Mouse (Mus musculus): ENCODE data around the gene Vtn. TPM values are rescaled to one million over a fixed set of nuclear protein-coding genes. Genes with fewer than 3 reads are reported as not detected.

Vtn gene
- polyA plus RNA-seq, 1 experiment from 2014 or later, result 157 TPM

DNA sequence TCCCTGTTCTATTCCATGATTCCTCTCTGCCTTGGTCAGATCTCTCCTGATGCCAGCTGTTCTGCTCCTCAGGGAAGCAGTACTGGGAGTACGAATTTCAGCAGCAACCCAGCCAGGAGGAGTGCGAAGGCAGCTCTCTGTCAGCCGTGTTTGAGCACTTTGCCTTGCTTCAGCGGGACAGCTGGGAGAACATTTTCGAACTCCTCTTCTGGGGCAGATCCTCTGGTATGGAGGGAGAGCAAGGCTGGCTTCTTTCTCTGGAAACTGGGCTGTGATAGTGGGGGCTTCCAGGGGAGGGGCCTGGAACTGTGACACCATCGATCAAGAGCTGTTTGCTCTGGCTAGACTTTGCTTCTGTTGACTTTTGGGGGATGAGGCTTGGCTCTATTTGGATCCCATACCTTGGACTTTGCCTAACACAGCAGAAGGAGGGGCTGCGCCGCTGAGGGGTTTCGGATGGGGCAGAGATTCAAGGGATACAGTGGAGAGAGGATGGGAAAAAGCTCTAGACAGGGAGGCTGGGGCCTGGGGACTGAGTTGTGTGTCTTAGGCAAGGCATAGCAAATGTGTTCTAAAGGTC, 1.8 kb downstream of the Vtn start:
- Histone ChIP-seq H3K9ac (no peak overlapping the region), H3K4me3 (peak overlapping the region; percentile 3), H3K4me2 (peak overlapping the region; percentile 7; the same call in 1 of the 2 replicates), H3K4me1 (replicated peaks) (peaks cover 22% of the 10 kb centered on the region), H3K27me3 (0 out of 2 replicates have a peak, but pooled peaks cover 8% of the 10 kb centered on the region), H3K36me3 (no peaks in the 10 kb centered on the region), H3K9me3 (no peaks in the 10 kb centered on the region), H3K27ac (replicated peaks) (no peak overlapping the region)
- WGBS, result 82% methylated on average over 9 of the region's 9 CpGs
- ATAC-seq (ENCODE audit: low FRiP score, low read depth), result no peak

DNA sequence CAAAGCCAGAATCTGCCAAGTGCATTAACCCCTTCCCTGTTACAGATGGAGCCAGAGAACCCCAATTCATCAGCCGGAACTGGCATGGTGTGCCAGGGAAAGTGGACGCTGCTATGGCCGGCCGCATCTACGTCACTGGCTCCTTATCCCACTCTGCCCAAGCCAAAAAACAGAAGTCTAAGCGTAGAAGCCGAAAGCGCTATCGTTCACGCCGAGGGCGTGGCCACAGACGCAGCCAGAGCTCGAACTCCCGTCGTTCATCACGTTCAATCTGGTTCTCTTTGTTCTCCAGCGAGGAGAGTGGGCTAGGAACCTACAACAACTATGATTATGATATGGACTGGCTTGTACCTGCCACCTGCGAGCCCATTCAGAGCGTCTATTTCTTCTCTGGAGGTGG, 2.6 kb downstream of the Vtn start:
- H3K36me3 ChIP-seq, result peaks cover 4% of the 10 kb centered on the region; the same call in 1 of the 2 replicates
- no peak overlapping the region for H3K4me3 ChIP-seq
- H3K4me1 ChIP-seq (replicated peaks), result peaks cover 13% of the 10 kb centered on the region
- no peak overlapping the region for H3K9ac ChIP-seq
- ATAC-seq (ENCODE audit: low FRiP score, low read depth), result no peak
- H3K4me2 ChIP-seq, result no peak overlapping the region
- H3K27me3 ChIP-seq, result 0 out of 2 replicates have a peak, but pooled peaks cover 8% of the 10 kb centered on the region
- H3K27ac ChIP-seq (replicated peaks), result no peak overlapping the region
- H3K9me3 ChIP-seq, result no peaks in the 10 kb centered on the region
- 83% methylated on average over 20 of the region's 20 CpGs for WGBS

DNA sequence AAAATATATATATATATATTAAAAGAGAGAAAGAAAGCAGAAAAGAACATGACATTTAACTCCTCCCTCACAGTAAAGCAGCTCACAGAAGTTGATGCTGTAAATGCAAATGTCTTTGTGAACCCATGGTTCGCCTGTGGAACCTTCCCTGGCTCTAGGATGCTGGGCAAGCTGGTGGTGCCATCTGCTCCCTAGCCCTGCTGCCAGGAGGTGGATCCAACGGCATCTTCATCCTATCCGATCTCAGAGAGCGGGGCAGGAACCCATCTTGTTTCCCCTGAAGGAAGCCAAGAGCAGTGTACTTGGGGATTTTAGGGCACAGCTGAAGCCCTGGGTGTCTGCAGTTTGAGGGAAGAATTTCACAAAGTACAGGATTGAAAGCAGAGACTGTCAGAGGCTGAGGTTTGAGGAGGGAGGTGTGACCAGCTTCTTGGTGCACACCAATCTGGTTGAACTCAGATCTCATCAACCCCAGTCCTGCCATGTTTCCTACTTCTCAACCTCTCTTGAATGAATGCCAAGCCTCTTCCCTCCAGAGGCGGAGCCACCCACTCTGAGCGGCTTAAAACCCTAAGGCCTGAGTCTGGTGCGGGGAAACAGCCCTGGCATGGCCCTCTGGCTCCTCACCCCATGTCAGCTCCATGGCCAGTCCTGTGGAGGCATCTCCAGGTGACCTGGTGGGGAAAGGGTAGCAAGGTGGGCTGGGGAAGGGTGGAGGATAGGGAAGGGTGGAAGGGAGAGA, 4.2 kb downstream of the Vtn start, which contains the start of gene Sebox:
Gene Sebox, plus strand, starts transcription at position 539 of the 742 bp plus-strand sequence.
- no peak within 1 kb of the TSS for H3K4me2 ChIP-seq
- 71% methylated on average over 7 of the region's 7 CpGs for WGBS

DNA sequence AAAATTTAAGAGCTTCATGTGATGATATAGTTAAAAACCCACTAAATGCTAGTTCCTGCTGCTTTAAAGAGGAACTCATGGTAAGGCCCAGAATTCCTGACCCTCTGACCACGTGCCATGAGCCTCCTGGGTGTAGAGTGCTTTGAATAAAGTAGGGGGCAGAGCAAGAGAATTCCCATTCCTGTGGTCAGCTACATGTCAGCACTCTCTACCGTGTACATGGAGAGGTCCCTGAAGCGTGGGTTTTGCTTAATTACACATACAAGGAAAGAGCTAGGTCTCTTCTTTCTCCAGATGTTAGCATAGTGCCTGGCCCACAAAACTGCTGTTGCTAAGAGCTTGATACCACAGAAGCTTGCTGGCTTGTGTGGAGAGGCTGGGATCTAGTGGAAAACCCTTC, 6.5 kb downstream of the Vtn start:
- Histone ChIP-seq H3K27me3 (0 out of 2 replicates have a peak, but pooled peaks cover 3% of the 10 kb centered on the region), H3K9ac (no peak overlapping the region), H3K4me3 (no peak overlapping the region), H3K9me3 (no peaks in the 10 kb centered on the region), H3K36me3 (peaks cover 20% of the 10 kb centered on the region), H3K4me2 (no peak overlapping the region), H3K4me1 (replicated peaks) (no peaks in the 10 kb centered on the region), H3K27ac (replicated peaks) (no peak overlapping the region)
- WGBS, result 91% methylated on average over 3 of the region's 3 CpGs
- ATAC-seq (ENCODE audit: low FRiP score, low read depth), result no peak

More for the DNA sequence above, 4.2 kb downstream of the Vtn start, which contains the start of gene Sebox:
- Histone ChIP-seq H3K4me1 (replicated peaks) (peaks cover 5% of the 10 kb centered on the region), H3K36me3 (peaks cover 17% of the 10 kb centered on the region), H3K9me3 (no peaks in the 10 kb centered on the region), H3K9ac (no peak within 1 kb of the TSS), H3K27me3 (0 out of 2 replicates have a peak, but pooled peaks cover 8% of the 10 kb centered on the region), H3K4me3 (no peak within 1 kb of the TSS), H3K27ac (replicated peaks) (no peak within 1 kb of the TSS)
- no peak for ATAC-seq (ENCODE audit: low FRiP score, low read depth)

DNA sequence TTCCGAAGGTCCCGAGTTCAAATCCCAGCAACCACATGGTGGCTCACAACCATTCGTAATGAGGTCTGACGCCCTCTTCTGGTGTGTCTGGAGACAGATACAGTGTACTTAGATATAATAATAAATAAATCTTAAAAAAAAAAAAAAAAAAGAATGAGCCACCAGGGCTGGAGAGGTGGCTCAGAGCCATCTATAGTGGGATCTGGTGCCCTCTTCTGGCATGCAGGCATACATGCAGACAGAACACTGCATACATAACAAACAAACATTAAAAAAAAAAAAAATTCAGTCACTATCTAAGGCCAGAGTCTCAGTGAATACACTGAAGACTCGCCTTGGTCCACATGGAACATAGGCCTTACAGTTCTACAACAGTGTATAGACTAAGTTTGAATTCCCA, 10.3 kb downstream of the Vtn start:
- Histone ChIP-seq H3K9ac (no peak overlapping the region), H3K4me1 (replicated peaks) (peaks cover 22% of the 10 kb centered on the region), H3K4me3 (no peak overlapping the region), H3K36me3 (peaks cover 23% of the 10 kb centered on the region), H3K27ac (replicated peaks) (no peak overlapping the region), H3K27me3 (no peaks in the 10 kb centered on the region), H3K4me2 (no peak overlapping the region), H3K9me3 (no peaks in the 10 kb centered on the region)
- ATAC-seq (ENCODE audit: low FRiP score, low read depth), result no peak
- WGBS, result 82% methylated on average over 5 of the region's 5 CpGs

DNA sequence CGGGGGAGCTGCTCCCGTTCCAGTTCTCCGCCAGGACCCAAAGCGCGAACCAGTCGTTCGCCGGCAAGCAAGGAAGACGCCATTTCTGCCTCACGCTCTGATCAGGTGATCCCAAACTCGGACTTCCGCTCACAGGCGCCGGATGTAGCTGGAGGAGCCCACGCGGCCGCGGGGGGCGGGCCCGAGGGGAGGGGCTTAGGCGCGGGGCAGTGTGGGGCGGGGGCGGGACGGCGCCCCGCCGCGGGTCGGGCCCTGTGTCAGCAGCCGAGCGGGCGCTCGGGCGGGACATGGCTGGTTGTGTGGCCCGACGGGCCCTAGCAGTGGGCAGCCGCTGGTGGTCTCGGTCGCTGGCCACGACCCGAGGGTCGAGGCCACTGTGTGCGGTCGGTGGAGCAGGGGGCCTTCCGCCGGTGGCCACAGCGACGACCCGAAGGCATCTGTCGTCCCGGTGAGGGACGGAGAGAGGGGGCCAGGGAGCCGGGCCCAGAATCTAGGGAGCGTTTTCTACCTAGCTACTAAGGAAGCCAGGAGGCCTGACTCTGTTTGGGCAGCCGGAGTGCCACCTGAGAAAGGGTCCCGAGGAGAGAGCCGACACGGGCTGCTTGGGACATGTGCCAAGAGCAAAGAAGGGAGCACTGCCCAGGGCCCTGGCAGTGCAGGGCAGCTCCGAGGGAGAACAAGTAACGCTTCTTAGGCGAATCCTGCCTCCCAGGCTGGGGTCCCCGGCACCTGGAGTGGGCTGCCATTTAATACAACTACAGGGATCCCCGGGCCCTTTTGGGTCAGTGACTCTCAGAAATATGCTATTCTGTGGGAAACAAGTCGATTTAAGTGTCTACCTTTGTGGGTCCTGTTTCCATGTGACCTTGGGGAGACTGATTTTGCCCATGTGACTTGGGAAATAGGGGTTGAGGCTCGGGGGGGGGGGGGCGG, 13.4 kb downstream of the Vtn start, which contains the start of the genes Tmem199 and Poldip2:
Gene Tmem199, minus strand, starts transcription at position 148 of the 933 bp plus-strand sequence.
Gene Poldip2, plus strand, starts transcription at position 169 of the 933 bp plus-strand sequence.
- peak; percentile 90 for ATAC-seq (ENCODE audit: low FRiP score, low read depth)
- Histone ChIP-seq H3K9me3 (no peaks in the 10 kb centered on the region), H3K9ac (peak within 1 kb of the TSS; percentile 91), H3K36me3 (peaks cover 38% of the 10 kb centered on the region), H3K4me3 (peak within 1 kb of the TSS; percentile 74), H3K4me2 (peak within 1 kb of the TSS; percentile 82), H3K27me3 (no peaks in the 10 kb centered on the region), H3K27ac (replicated peaks) (peak within 1 kb of the TSS; percentile 84), H3K4me1 (replicated peaks) (peaks cover 22% of the 10 kb centered on the region)
- under 1% methylated on average over 63 of the region's 67 CpGs for WGBS

DNA sequence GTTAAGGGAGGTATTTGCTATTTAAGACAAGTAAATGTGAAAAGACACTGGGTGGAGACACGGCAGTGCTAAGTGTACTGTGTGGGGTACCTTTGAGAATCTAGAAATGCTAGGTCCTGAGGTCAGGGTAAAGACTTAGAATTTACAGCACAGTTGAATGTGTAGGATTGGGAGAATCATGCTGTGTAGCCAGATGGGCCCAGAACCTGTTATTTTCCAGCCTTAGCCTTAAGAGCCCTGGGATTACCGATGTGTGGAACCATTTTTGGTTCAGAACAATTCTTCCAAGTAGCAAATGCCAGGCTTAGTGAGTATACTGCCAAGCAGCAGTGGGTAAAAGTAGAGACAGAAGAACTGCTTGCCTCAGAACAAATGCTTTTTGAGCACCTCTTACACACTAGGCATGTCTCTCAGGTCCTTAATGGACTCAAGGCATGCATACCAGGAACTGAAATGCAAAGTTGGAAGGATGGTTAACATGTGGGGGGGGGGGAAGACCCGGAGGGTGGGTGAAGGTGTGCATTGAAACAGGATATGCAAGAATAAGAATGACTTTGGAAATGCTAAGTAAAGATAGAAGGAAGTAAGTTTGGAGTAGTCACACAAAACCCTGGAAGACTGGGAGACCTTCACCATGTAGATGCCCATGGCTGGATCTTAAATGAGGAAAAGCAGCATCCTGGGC, 14.4 kb downstream of the Vtn start:
- ATAC-seq (ENCODE audit: low FRiP score, low read depth), result no peak
- H3K9me3 ChIP-seq, result no peaks in the 10 kb centered on the region
- H3K4me1 ChIP-seq (replicated peaks), result peaks cover 22% of the 10 kb centered on the region
- peak overlapping the region; percentile 74 for H3K4me3 ChIP-seq
- 84% methylated on average over 3 of the region's 3 CpGs for WGBS
- H3K4me2 ChIP-seq, result peak overlapping the region; percentile 82
- peak overlapping the region; percentile 91 for H3K9ac ChIP-seq
- no peaks in the 10 kb centered on the region for H3K27me3 ChIP-seq
- H3K27ac ChIP-seq (replicated peaks), result no peak overlapping the region
- peaks cover 38% of the 10 kb centered on the region for H3K36me3 ChIP-seq

DNA sequence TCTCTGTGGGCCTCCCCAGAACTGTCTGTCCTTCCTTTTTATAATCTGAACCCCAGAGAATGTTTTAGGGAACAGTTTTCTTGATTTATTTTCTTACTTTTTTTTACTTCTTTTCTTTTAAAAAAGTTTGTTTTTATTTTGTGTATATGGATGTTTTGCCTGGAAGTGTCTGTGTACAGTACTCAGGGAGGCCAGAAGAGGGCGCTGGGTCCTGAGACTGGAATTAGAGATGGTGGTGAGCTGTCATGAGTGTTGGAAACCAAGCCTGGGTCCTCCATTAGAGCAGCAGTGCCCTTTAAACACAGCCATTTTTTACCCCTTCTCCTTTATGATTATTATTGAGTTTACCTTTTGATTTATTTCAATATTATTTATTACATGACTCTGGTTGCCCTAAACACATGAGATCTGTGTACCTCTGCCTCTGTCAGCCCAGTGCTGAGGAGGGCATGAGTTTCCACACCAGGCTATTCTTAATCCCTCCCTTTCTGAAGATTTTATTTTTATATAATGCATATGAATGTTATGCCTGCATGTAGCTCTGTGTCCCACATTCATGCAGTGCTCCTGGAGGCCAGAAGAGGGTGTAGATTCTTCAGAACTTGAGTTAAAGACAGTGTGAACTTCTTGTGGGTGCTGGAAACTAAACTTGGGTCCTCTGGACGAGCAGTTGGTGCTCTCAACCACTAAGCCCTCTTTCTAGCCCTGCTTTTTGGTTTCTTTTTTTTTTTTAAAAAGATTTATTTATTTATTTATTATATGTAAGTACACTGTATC, 16.8 kb downstream of the Vtn start:
- H3K4me3 ChIP-seq, result no peak overlapping the region
- ATAC-seq (ENCODE audit: low FRiP score, low read depth), result no peak
- H3K27me3 ChIP-seq, result no peaks in the 10 kb centered on the region
- H3K27ac ChIP-seq (replicated peaks), result no peak overlapping the region
- H3K9me3 ChIP-seq, result no peaks in the 10 kb centered on the region
- 54% methylated on average over 2 of the region's 2 CpGs for whole genome bisulfite sequencing
- peaks cover 59% of the 10 kb centered on the region for H3K36me3 ChIP-seq
- H3K4me1 ChIP-seq (replicated peaks), result peaks cover 21% of the 10 kb centered on the region
- H3K9ac ChIP-seq, result no peak overlapping the region
- no peak overlapping the region for H3K4me2 ChIP-seq

DNA sequence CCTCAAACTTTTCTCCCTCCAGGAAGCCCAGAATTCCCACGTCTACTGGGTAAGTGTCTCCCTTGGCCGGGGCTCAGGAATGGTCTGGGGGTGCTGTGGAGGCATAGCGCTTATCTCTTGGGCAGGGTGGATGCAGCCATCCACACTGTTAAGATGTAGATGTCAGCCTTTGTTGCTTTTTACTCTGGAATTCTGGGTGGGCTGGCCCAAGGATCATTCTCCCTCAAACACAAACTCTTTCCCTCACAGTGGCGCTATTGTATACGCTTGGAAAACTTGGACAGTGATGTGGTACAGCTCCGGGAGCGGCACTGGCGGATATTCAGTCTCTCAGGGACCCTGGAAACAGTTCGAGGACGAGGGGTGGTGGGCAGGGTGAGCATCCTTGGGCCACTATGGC, 20.0 kb downstream of the Vtn start:
- no peaks in the 10 kb centered on the region for H3K9me3 ChIP-seq
- H3K4me3 ChIP-seq, result no peak overlapping the region
- ATAC-seq (ENCODE audit: low FRiP score, low read depth), result no peak
- H3K27ac ChIP-seq (replicated peaks), result no peak overlapping the region
- 0 out of 2 replicates have a peak, but pooled peaks cover under 1% of the 10 kb centered on the region for H3K4me1 ChIP-seq (replicated peaks)
- no peak overlapping the region for H3K4me2 ChIP-seq
- peaks cover 90% of the 10 kb centered on the region for H3K36me3 ChIP-seq
- no peaks in the 10 kb centered on the region for H3K27me3 ChIP-seq
- WGBS, result 86% methylated on average over 10 of the region's 10 CpGs
- H3K9ac ChIP-seq, result no peak overlapping the region

DNA sequence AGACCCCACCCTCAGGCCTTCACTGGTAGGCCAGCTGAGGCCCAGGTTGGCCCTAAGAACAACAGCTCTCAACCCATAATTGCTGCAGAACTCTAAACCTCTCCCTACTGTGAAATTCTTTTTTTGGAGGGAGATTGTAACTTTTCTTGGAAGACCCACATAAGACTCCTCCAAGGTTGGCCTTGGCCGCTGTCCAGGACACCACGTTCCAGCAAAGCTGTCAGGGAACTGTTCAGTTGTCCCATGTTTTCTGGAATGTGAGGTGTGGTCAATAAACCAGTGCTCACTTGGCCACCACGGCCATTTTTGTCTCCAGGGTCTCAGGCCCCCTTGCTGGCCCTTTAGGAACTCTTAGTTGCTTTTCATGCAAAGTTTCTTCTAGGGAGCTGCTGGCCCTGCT, 23.0 kb downstream of the Vtn start:
- H3K9me3 ChIP-seq, result no peaks in the 10 kb centered on the region
- no peak for ATAC-seq (ENCODE audit: low FRiP score, low read depth)
- no peaks in the 10 kb centered on the region for H3K4me1 ChIP-seq (replicated peaks)
- no peaks in the 10 kb centered on the region for H3K27me3 ChIP-seq
- WGBS, result 86% methylated on average over 3 of the region's 3 CpGs
- H3K4me2 ChIP-seq, result no peak overlapping the region
- no peak overlapping the region for H3K9ac ChIP-seq
- H3K27ac ChIP-seq (replicated peaks), result no peak overlapping the region
- peaks cover 92% of the 10 kb centered on the region for H3K36me3 ChIP-seq
- H3K4me3 ChIP-seq, result no peak overlapping the region

All from hindbrain, embryonic 15.5 days (tissue).